Mouse (Mus musculus): ENCODE results near the gene Mlec. TPM values are rescaled to one million over a fixed set of nuclear protein-coding genes. Genes with fewer than 3 reads are reported as not detected.

Gene Mlec
- polyA plus RNA-seq, 1 experiment: 120 TPM

DNA sequence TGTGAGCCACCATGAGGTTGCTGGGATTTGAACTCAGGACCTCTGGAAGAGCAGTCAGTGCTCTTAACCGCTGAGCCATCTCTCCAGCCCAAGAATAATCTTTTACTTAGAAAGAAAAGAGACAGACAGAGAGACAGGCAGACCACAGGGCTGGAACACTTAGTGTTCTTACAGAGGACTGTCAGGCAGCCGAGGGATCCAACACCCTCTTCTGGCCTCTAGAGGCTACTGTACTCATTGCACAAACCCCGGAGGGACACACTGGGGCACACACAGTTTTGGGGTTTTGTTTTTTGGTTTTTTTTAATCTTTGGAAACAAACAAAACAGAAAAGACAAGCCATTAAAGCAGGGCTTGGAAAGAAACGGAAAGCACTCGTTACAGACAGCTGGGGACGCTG is 28.7 kb downstream of the Mlec start:
- TF ChIP-seq MYOG (IDR thresholded peaks at IDR 0.05; ENCODE audit: control insufficient read depth, extremely low read depth, insufficient read length): no peak
- TF ChIP-seq FOSL1 (IDR thresholded peaks at IDR 0.05; ENCODE audit: insufficient read depth, low read length, poor library complexity, severe bottlenecking): no peak
- Histone ChIP-seq H3K27me3 (ENCODE audit: control insufficient read depth, insufficient read depth, insufficient read length) (no peaks in the 10 kb centered on the region), H3K79me3 (ENCODE audit: low read depth) (peaks cover 9% of the 10 kb centered on the region), H3K79me2 (ENCODE audit: control insufficient read depth, insufficient read depth) (peaks cover 38% of the 10 kb centered on the region), H3K36me3 (ENCODE audit: control insufficient read depth, insufficient read depth) (peaks cover 40% of the 10 kb centered on the region), H3K4me3 (ENCODE audit: insufficient read depth, poor library complexity, severe bottlenecking) (no peak overlapping the region), H3ac (ENCODE audit: control insufficient read depth, insufficient read length, low read depth) (no peak overlapping the region)

DNA sequence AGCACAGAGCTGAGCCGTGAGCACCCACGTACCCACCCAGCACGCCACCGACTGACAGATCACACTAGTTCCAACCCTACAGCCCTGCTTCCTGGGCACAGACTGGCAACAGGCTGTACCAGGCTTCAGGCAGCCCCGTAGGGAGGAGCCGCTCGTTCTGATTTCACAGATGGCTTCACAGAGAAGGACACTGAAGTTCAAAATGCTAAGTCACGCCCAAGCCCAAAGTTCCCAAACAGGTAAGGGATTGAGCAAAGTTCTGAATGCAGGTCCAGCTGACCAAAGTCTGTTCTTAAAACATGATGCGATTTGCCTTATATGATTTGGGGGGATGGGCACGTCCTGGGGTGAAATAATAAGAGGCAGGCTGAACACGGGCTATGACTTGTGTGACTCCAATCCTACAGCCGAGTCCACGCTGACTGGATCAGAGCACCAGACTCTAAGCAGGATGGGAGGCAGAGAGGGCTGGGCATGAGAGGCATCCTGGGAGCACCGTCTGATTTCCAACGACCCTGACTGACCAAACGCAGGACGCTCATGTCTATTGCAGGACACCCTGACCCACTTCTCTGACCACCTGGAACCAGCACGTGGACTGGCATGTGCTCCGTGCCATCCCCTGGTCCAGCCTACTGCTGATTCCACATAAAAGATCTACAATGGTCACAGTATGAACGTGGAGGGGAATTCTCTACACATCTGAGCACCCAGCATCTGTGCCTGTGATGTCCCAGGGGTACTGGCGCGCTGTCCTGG is 30.4 kb downstream of the Mlec start:
- Histone ChIP-seq H3K4me3 (ENCODE audit: insufficient read depth, poor library complexity, severe bottlenecking) (no peak overlapping the region), H3K79me2 (ENCODE audit: control insufficient read depth, insufficient read depth) (peaks cover 21% of the 10 kb centered on the region), H3K79me3 (ENCODE audit: low read depth) (peaks cover 2% of the 10 kb centered on the region), H3K27me3 (ENCODE audit: control insufficient read depth, insufficient read depth, insufficient read length) (no peaks in the 10 kb centered on the region), H3ac (ENCODE audit: control insufficient read depth, insufficient read length, low read depth) (no peak overlapping the region), H3K36me3 (ENCODE audit: control insufficient read depth, insufficient read depth) (peaks cover 46% of the 10 kb centered on the region)
- no peak for TF ChIP-seq CEBPB (IDR thresholded peaks at IDR 0.05; ENCODE audit: low read depth)
- no peak for TF ChIP-seq FOSL1 (IDR thresholded peaks at IDR 0.05; ENCODE audit: insufficient read depth, low read length, poor library complexity, severe bottlenecking)
- no peak for TF ChIP-seq MYOG (IDR thresholded peaks at IDR 0.05; ENCODE audit: control insufficient read depth, extremely low read depth, insufficient read length)
- TF ChIP-seq USF1 (IDR thresholded peaks at IDR 0.05; ENCODE audit: low read depth): no peak
- no peak for TF ChIP-seq MAX (IDR thresholded peaks at IDR 0.05)
- no peak for TF ChIP-seq CTCF (IDR thresholded peaks at IDR 0.05; ENCODE audit: control insufficient read depth, insufficient read depth, insufficient read length)
- no peak for TF ChIP-seq MYOD1 (IDR thresholded peaks at IDR 0.05; ENCODE audit: control insufficient read depth, insufficient read length, low read depth)

DNA sequence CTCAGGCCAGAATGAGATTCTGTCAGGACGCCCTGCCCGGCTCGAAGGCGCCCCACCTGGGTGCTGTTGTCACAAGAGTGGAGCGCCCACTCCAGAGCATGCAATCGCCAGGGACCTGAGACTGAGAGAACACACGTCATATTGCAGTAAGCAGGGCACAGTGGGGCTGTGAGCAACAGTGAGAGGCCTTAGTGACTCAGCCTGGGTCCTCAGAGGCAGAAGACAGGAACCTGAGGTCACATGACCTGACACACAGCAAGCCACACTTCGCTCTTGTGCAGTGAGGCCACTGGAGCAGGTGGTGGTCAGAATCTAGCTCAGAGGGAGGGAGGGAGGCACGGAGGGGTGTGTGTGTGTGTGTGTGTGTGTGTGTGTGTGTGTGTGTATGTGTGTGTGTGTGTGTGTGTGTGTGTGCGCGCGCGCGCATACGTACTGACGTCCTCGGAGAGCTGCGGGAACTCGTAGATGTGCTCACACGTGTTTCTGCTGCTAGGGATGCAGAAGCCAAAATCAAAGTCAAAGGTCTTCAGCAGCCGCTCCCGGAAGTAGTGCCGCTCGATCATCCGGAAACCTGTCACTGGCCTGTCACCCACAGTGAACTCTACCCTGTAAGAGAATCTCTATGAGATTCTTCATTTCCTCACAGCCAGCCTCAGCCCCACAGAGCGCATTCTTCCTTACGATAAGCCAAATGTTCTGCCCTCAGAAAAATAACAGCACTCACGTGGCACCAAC is 31.2 kb downstream of the Mlec start:
- Histone ChIP-seq H3K4me3 (ENCODE audit: insufficient read depth, poor library complexity, severe bottlenecking) (no peak overlapping the region), H3K79me2 (ENCODE audit: control insufficient read depth, insufficient read depth) (peaks cover 13% of the 10 kb centered on the region), H3K36me3 (ENCODE audit: control insufficient read depth, insufficient read depth) (peaks cover 46% of the 10 kb centered on the region), H3K79me3 (ENCODE audit: low read depth) (peaks cover 2% of the 10 kb centered on the region), H3K27me3 (ENCODE audit: control insufficient read depth, insufficient read depth, insufficient read length) (no peaks in the 10 kb centered on the region), H3ac (ENCODE audit: control insufficient read depth, insufficient read length, low read depth) (no peak overlapping the region)
- TF ChIP-seq MAX (IDR thresholded peaks at IDR 0.05) (no peak), USF1 (IDR thresholded peaks at IDR 0.05; ENCODE audit: low read depth) (peak; percentile 2)

DNA sequence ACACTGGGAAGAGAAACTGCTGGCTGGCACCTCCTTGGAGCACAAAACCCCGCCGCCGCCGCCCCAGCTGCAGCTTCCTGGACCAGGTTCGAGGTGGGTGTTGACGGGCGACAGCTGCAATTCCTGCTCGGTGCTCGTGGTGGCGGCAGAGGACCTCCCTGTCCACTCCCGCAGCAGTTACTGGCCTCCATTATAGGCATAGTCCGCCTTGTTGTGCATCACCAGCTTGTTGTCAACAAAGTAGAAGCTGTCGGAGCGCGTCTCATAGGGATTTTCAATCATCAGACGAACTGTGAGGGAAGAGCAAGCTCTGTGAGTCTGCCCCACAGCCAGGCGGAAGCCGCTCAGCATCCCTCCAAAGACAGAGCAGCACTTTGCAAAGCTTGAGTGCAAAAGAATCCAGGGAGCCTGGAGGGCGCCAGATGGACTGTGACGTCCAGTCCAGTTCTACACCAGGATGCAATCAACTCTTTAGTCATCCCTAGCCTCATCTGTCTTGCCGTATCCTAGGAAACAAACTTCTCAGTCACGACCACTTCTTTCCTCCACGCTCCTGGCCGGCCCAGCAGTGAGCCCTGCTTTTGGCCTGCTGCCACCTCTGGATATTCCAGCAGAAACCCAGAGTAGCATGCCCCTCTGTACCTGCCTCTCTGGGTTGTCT is 32.6 kb downstream of the Mlec start:
- peaks cover 46% of the 10 kb centered on the region for H3K36me3 ChIP-seq (ENCODE audit: control insufficient read depth, insufficient read depth)
- no peak overlapping the region for H3K4me3 ChIP-seq (ENCODE audit: insufficient read depth, poor library complexity, severe bottlenecking)
- no peak overlapping the region for H3ac ChIP-seq (ENCODE audit: control insufficient read depth, insufficient read length, low read depth)
- no peaks in the 10 kb centered on the region for H3K79me3 ChIP-seq (ENCODE audit: low read depth)
- H3K27me3 ChIP-seq (ENCODE audit: control insufficient read depth, insufficient read depth, insufficient read length): no peaks in the 10 kb centered on the region
- H3K79me2 ChIP-seq (ENCODE audit: control insufficient read depth, insufficient read depth): no peaks in the 10 kb centered on the region
- TF ChIP-seq CTCF (IDR thresholded peaks at IDR 0.05; ENCODE audit: control insufficient read depth, insufficient read depth, insufficient read length): peak; percentile 96
- no peak for TF ChIP-seq FOSL1 (IDR thresholded peaks at IDR 0.05; ENCODE audit: insufficient read depth, low read length, poor library complexity, severe bottlenecking)

DNA sequence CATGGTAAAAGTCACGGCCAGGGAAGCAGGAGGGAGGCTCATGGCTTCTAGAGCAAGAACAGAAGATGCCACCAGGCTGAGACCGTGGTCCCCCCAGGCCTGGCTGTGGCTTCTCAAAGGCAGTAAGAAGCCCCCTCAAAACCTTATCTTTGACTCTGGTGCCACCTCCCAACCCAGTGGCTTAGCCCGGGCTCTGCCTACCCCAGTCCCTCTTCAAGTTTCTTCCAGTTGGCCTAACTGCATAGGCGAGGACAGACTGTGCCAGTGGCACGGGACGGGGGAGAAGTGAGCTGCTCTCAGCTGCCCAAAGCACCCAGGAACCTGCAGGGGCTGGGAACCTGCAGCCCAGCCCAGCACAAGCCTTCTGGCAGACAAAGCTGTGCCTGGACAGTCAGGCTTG is 33.3 kb downstream of the Mlec start:
- TF ChIP-seq MYOG (IDR thresholded peaks at IDR 0.05; ENCODE audit: control insufficient read depth, extremely low read depth, insufficient read length) (no peak), USF1 (IDR thresholded peaks at IDR 0.05; ENCODE audit: low read depth) (no peak), CEBPB (IDR thresholded peaks at IDR 0.05; ENCODE audit: low read depth) (no peak), CTCF (IDR thresholded peaks at IDR 0.05; ENCODE audit: control insufficient read depth, insufficient read depth, insufficient read length) (no peak), FOSL1 (IDR thresholded peaks at IDR 0.05; ENCODE audit: insufficient read depth, low read length, poor library complexity, severe bottlenecking) (no peak), MAX (IDR thresholded peaks at IDR 0.05) (no peak), MYOD1 (IDR thresholded peaks at IDR 0.05; ENCODE audit: control insufficient read depth, insufficient read length, low read depth) (no peak)
- H3K27me3 ChIP-seq (ENCODE audit: control insufficient read depth, insufficient read depth, insufficient read length): no peaks in the 10 kb centered on the region
- no peak overlapping the region for H3K4me3 ChIP-seq (ENCODE audit: insufficient read depth, poor library complexity, severe bottlenecking)
- no peaks in the 10 kb centered on the region for H3K79me2 ChIP-seq (ENCODE audit: control insufficient read depth, insufficient read depth)
- no peak overlapping the region for H3ac ChIP-seq (ENCODE audit: control insufficient read depth, insufficient read length, low read depth)
- H3K36me3 ChIP-seq (ENCODE audit: control insufficient read depth, insufficient read depth): peaks cover 43% of the 10 kb centered on the region
- H3K79me3 ChIP-seq (ENCODE audit: low read depth): no peaks in the 10 kb centered on the region

- Histone ChIP-seq H3K79me2 (ENCODE audit: control insufficient read depth, insufficient read depth) (peaks cover 31% of the 10 kb centered on the region), H3K36me3 (ENCODE audit: control insufficient read depth, insufficient read depth) (peaks cover 35% of the 10 kb centered on the region), H3K27me3 (ENCODE audit: control insufficient read depth, insufficient read depth, insufficient read length) (no peaks in the 10 kb centered on the region), H3K79me3 (ENCODE audit: low read depth) (peaks cover 19% of the 10 kb centered on the region), H3ac (ENCODE audit: control insufficient read depth, insufficient read length, low read depth) (no peak overlapping the region), H3K4me3 (ENCODE audit: insufficient read depth, poor library complexity, severe bottlenecking) (no peak overlapping the region)
- TF ChIP-seq MYOD1 (IDR thresholded peaks at IDR 0.05; ENCODE audit: control insufficient read depth, insufficient read length, low read depth): no peak
- TF ChIP-seq FOSL1 (IDR thresholded peaks at IDR 0.05; ENCODE audit: insufficient read depth, low read length, poor library complexity, severe bottlenecking): no peak
- TF ChIP-seq MYOG (IDR thresholded peaks at IDR 0.05; ENCODE audit: control insufficient read depth, extremely low read depth, insufficient read length): no peak
- TF ChIP-seq MAX (IDR thresholded peaks at IDR 0.05): no peak
- no peak for TF ChIP-seq USF1 (IDR thresholded peaks at IDR 0.05; ENCODE audit: low read depth)
- no peak for TF ChIP-seq CTCF (IDR thresholded peaks at IDR 0.05; ENCODE audit: control insufficient read depth, insufficient read depth, insufficient read length)
- no peak for TF ChIP-seq CEBPB (IDR thresholded peaks at IDR 0.05; ENCODE audit: low read depth)
These were observed 37.0 kb downstream of the Mlec start for GRCm38 (mm10) chr5:115120978-115121377.

Data from C2C12 (cell line).